Mouse (Mus musculus) cerebellum, adult 2 months (tissue): ENCODE measurements around the gene Kcnb1. TPM values are rescaled to one million over a fixed set of nuclear protein-coding genes. Genes with fewer than 3 reads are reported as not detected.

Source experiments
- DNase-seq, 2 experiments: peaks; one replicate each; pipeline ENCODE4 v3.0.0; 2021
- H3K27ac ChIP-seq: fragments of 200-500 bp; 2 replicates; pipeline ENCODE4 v1.5.1; 2012; ENCODE audit warnings: low read length, control low read depth, inconsistent platforms; ENCODE audit not compliant: insufficient read depth
- H3K27me3 ChIP-seq: fragments of 200-500 bp; 2 replicates; pipeline ENCODE4 v1.6.1; 2012; ENCODE audit warnings: inconsistent platforms, mild to moderate bottlenecking, low read length, moderate library complexity; ENCODE audit not compliant: control insufficient read depth, insufficient read depth
- H3K4me1 ChIP-seq: fragments of 200-500 bp; 2 replicates; pipeline ENCODE4 v1.6.1; 2011; ENCODE audit warnings: low read length; ENCODE audit not compliant: control insufficient read depth, insufficient read depth
- H3K4me3 ChIP-seq: fragments of 200-500 bp; replicated peaks from 2 replicates; pipeline ENCODE3; 2011; ENCODE audit warnings: mild to moderate bottlenecking, low read depth, low read length, control low read depth; ENCODE audit not compliant: insufficient read depth
- CTCF ChIP-seq: fragments of 200-500 bp; IDR thresholded peaks from 2 replicates; pipeline ENCODE4 v1.5.1; 2011; ENCODE audit warnings: low read depth, mild to moderate bottlenecking, control low read depth, low read length, moderate library complexity, borderline replicate concordance; ENCODE audit not compliant: insufficient read depth
- POLR2A ChIP-seq: fragments of 200-500 bp; IDR thresholded peaks from 2 replicates; pipeline ENCODE4 v1.6.1; 2011; ENCODE audit warnings: low read length, control low read depth, borderline replicate concordance; ENCODE audit not compliant: insufficient read depth
- WGBS: fragments of 180-500 bp; shearing (Covaris S2); methylation state at CpG from one replicate; pipeline ENCODE4 v1.1.7; 2018; 5-methylcytosine and 5-hydroxymethylcytosine counted together
- polyA plus RNA-seq: library from polyadenylated mRNA; depleted of rRNA; stranded (reverse); fragments of >200 nt; gene quantifications from 2 replicates; pipeline ENCODE4 v1.2.3, GENCODE M21; 2012

The Kcnb1 gene
- polyA plus RNA-seq, 1 experiment: 9.2 TPM

DNA sequence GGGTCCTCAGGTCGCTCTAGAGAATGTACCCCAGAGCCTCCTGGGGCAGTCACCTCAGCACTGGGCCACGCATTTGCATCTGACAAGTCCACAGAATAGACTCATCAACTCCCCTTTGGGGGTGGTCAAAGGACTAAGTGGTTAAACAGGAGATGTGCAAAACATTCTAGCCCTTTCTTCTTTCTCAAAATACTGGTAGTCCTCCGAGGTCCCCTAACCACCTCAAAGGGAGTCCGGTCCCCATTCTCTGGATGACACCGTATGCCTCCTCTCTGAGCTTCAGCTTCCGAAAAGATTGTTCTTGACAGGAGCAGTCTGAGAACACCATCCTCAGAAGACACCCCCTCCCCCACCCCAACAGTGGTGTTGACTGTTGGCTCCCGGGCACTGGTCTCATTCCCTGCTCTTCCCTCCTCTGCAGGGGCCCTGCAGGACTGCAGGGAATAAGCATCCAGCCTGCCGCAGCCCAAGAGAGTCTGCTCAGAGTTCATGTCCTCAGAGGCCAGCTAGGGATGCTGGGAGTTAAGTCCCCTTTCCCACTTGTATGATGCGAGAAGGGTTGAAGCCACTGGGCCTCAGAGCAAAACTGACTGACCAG is 33.7 kb downstream of the Kcnb1 start:
- Histone ChIP-seq H3K4me1 (no peaks in the 10 kb centered on the region; the same call in 1 of the 2 replicates), H3K27ac (no peak overlapping the region), H3K4me3 (no peak overlapping the region), H3K27me3 (no peaks in the 10 kb centered on the region)
- WGBS: 58% methylated on average over 9 of the region's 9 CpGs
- no peak for DNase-seq
- no peak for TF ChIP-seq POLR2A
- TF ChIP-seq CTCF: no peak

- WGBS: 27% methylated on average over 4 of the region's 4 CpGs
- H3K27me3 ChIP-seq: no peaks in the 10 kb centered on the region
- H3K27ac ChIP-seq: no peak overlapping the region
- no peak overlapping the region for H3K4me3 ChIP-seq
- no peak for DNase-seq
- H3K4me1 ChIP-seq: no peaks in the 10 kb centered on the region; the same call in 1 of the 2 replicates
- TF ChIP-seq POLR2A (no peak), CTCF (no peak)
These were observed 34.4 kb downstream of the Kcnb1 start for GRCm38 (mm10) chr2:167155541-167155973.

DNA sequence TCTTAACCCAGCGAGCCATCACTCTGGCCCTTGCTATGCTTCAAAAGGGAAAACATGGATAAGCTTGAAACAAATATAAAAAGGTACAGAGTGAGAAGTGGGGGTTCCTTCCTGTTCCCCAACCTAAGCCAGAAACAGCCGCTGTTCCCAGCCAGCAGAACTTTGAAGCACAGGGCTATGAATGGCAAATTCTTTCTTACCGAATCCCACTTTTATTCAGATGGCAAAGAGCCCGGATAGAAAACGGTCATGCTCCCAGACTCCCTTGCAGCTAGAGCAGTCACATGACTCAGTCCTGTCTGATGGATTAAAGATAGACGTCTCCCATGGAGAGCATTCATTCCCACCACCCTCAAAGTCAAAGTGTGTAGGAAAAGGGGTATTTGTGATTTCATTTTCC is 39.1 kb downstream of the Kcnb1 start:
- DNase-seq: no peak
- no peak overlapping the region for H3K27ac ChIP-seq

DNA sequence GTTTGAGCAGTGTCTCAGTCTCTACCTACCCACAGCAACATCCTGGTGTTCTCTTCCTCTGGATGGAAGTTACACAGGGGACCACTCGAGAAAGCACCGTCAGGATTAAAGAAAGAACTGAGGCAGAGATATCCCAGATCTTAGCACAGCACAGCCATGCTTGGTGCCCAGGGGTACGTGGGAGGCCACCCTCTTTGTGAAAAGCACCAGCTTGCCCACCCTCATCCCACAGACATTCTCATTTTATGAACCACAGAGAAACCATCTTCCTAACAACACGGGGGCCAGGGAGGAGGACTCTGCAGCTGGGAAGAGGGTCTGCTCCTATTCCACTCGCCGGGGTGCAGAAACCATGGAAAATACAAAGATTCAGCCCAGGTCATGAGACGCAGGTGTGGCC is 39.8 kb downstream of the Kcnb1 start:
- H3K4me1 ChIP-seq: no peaks in the 10 kb centered on the region; the same call in 1 of the 2 replicates
- no peak overlapping the region for H3K27ac ChIP-seq
- 93% methylated on average over 7 of the region's 7 CpGs for WGBS
- no peaks in the 10 kb centered on the region for H3K27me3 ChIP-seq
- no peak overlapping the region for H3K4me3 ChIP-seq
- TF ChIP-seq POLR2A: no peak
- TF ChIP-seq CTCF: no peak
- no peak for DNase-seq

More for the DNA sequence above, 39.1 kb downstream of the Kcnb1 start:
- Histone ChIP-seq H3K4me3 (no peak overlapping the region), H3K27me3 (no peaks in the 10 kb centered on the region), H3K4me1 (no peaks in the 10 kb centered on the region; the same call in 1 of the 2 replicates)
- TF ChIP-seq CTCF: no peak
- no peak for TF ChIP-seq POLR2A
- WGBS: 80% methylated on average over 6 of the region's 6 CpGs

DNA sequence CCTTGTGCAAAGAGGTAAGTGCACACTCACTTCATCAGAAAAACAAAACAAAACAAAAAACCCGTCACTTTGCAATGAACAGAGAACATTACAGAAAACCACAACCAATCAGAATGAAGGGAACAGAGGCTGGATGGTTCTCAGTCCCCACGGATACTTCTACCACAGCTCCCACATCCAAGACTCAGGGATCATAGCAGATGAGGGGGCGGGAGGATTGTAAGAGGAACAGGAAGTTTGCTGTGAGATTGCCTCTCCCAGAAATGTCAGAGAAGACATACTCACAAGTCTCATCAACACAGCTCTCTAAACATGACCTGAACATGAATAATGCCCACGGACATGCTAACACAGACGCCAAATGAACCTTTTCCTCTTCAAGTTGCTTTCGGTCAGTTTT is 40.9 kb downstream of the Kcnb1 start:
- TF ChIP-seq CTCF: no peak
- TF ChIP-seq POLR2A: no peak
- no peak for DNase-seq
- no peaks in the 10 kb centered on the region for H3K27me3 ChIP-seq
- H3K27ac ChIP-seq: no peak overlapping the region
- peaks cover 7% of the 10 kb centered on the region; the same call in 1 of the 2 replicates for H3K4me1 ChIP-seq
- 95% methylated on average over 6 of the region's 6 CpGs for WGBS
- no peak overlapping the region for H3K4me3 ChIP-seq

DNA sequence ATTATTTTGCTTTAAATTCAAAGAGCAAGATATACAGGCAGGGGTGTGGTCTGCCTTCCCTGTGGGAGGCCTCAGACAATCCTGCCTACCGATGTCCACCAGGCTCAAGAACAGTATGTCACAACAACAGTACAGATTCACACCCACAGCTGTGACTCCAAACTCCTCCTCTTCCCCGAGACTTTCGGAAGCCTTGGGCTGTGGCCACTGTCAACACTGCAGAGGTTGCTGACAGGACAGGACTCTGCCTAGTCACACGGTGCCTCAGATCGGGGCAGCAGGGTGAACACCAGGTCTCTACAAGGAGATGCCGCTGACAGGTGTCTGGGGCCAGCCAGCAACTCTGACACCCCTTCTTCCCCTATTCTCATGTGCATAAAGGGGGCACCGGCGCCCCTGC is 42.2 kb downstream of the Kcnb1 start:
- H3K4me1 ChIP-seq: peaks cover 7% of the 10 kb centered on the region; the same call in 1 of the 2 replicates
- no peak for DNase-seq
- no peak overlapping the region for H3K27ac ChIP-seq
- no peak overlapping the region for H3K4me3 ChIP-seq
- no peak for TF ChIP-seq CTCF
- no peak for TF ChIP-seq POLR2A
- no peaks in the 10 kb centered on the region for H3K27me3 ChIP-seq
- WGBS: 84% methylated on average over 8 of the region's 8 CpGs

- DNase-seq: no peak
- Histone ChIP-seq H3K4me3 (no peak overlapping the region), H3K27me3 (no peaks in the 10 kb centered on the region), H3K27ac (no peak overlapping the region), H3K4me1 (peaks cover 7% of the 10 kb centered on the region; the same call in 1 of the 2 replicates)
- TF ChIP-seq POLR2A: no peak
- TF ChIP-seq CTCF: no peak
- WGBS: 84% methylated on average over 5 of the region's 5 CpGs
These were observed 44.1 kb downstream of the Kcnb1 start for GRCm38 (mm10) chr2:167145904-167146303.

DNA sequence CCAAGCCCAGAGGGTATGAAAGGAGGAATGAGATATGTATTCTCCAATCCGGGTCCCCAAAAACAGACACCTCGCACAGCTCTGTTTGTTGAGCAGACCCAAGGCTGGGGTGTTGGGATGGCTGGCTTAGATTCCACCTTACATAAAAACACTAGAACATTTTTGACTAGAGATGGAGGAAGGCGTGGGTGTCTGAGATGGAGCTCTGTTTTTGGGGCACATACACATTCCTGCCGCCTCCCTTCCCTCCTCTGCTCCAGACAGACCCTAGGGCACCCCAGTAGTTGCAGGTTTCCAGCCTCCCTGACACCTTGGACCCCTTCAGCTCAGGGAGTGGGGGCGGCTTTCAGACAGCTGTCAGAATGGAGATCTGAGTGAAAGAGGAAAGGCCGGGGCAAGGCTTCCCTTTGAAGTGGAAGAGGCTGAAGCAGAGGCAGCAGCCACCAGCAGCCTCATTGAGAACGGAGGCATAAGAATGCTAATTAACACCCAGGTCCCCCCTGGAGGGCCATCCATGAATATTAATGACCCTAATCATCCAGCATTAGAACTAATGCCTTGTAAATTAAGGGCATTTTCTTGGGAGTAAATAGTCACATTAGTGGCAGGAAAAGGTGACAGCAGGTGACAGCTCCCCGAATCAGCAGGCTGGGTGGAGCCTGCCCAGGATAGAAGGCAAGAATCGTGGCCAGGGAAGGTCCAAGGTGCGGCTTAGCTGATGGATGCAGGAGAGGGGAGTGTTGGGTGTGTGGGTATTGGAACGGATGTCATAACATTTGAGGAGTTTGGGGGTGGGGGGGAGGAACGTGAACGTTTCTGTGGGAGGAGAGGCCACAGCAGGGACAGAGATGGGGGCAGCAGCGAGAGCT is 45.3 kb downstream of the Kcnb1 start:
- no peak overlapping the region for H3K4me3 ChIP-seq
- no peak for DNase-seq
- TF ChIP-seq CTCF: no peak
- TF ChIP-seq POLR2A: no peak
- WGBS: 39% methylated on average over 14 of the region's 14 CpGs
- H3K4me1 ChIP-seq: peaks cover 7% of the 10 kb centered on the region; the same call in 1 of the 2 replicates
- no peaks in the 10 kb centered on the region for H3K27me3 ChIP-seq
- H3K27ac ChIP-seq: no peak overlapping the region
